Mouse (Mus musculus) lung, adult 2 months (tissue): Measurements from ENCODE around the gene Pxdn.

Experiments used
- CTCF ChIP-seq: fragments of 200-500 bp; IDR thresholded peaks from 2 replicates; pipeline ENCODE4 v1.5.1; 2011; ENCODE audit warnings: mild to moderate bottlenecking, low read length, control low read depth; ENCODE audit not compliant: insufficient read depth
- POLR2A ChIP-seq: fragments of 200-500 bp; IDR thresholded peaks from 2 replicates; pipeline ENCODE4 v1.6.1; 2011; ENCODE audit warnings: low read depth, mild to moderate bottlenecking, control low read depth, low read length, borderline replicate concordance; ENCODE audit errors: extremely low read depth

DNA sequence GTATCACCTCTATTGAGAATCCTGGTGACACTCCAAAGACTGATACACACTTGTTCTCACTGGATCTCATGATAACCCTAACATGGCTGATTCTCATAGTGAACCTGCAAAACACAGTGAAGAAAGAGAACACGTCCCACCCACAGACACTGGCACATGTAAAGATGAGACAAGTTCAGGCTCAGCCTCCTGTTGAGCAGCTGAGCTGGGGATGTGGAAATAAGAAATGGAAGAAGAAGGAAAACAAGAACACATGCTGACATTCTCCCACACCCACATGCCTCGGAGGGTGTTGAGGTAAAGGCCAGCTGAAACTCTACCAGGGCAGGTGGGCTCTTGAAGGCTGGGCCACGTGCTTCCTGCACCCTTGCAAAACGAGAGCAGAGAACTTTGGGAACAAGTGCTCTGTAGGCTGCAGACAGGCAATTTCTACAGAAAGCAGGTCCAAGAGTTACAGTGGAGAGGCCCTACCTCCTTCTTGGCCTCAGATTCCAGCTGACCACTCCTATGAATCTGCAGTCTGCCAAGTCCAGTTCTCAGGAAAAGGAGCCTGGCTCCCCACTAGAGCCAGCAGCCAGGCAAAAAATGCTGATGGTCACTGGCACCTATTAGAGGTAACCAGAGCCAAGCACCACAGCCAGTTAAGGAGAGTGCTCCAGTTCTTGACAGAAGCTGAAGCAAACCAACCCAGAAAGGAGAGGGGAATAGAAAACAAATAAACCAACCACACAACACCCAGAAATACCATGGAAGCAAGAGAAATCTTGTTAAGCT lies 33.1 kb upstream of the Pxdn start:
- TF ChIP-seq POLR2A (no peak), CTCF (no peak)
